Mouse (Mus musculus) lung, adult 2 months (tissue): ENCODE measurements at regions not wholly inside any gene's neighbourhood (a gene's known extent, or its start where the extent isn't known, plus 50 kb on each side); places are given as distances from the start of the nearest gene placed in this dataset.

Experiments used
- CTCF ChIP-seq: fragments of 200-500 bp; IDR thresholded peaks from 2 replicates; pipeline ENCODE4 v1.5.1; 2011; ENCODE audit warnings: mild to moderate bottlenecking, low read length, control low read depth; ENCODE audit not compliant: insufficient read depth
- POLR2A ChIP-seq: fragments of 200-500 bp; IDR thresholded peaks from 2 replicates; pipeline ENCODE4 v1.6.1; 2011; ENCODE audit warnings: low read depth, mild to moderate bottlenecking, control low read depth, low read length, borderline replicate concordance; ENCODE audit errors: extremely low read depth

- TF ChIP-seq CTCF (no peak), POLR2A (no peak)
These were observed 527.1 kb upstream of the Tbx3 start for GRCm38 (mm10) chr5:119143411-119143810.
